Mouse (Mus musculus) kidney, adult 2 months (tissue): ENCODE data around the gene Nudt7. TPM values are rescaled to one million over a fixed set of nuclear protein-coding genes. Genes with fewer than 3 reads are reported as not detected.

Experiments
- DNase-seq: peaks from one replicate; pipeline ENCODE4 v3.0.0; 2021
- H3K27ac ChIP-seq: fragments of 200-500 bp; 2 replicates; pipeline ENCODE4 v1.5.1; 2012; ENCODE audit warnings: low read depth, low read length, control low read depth, inconsistent platforms; ENCODE audit not compliant: insufficient read depth
- H3K27me3 ChIP-seq: fragments of 200-500 bp; replicated peaks from 2 replicates; pipeline ENCODE4 v1.6.1; 2012; ENCODE audit warnings: mild to moderate bottlenecking, moderate library complexity, low read length, inconsistent platforms; ENCODE audit not compliant: control insufficient read depth, insufficient read depth
- H3K36me3 ChIP-seq: fragments of 200-500 bp; 2 replicates; pipeline ENCODE4 v1.6.1; 2012; ENCODE audit warnings: mild to moderate bottlenecking, moderate library complexity, low read length, inconsistent platforms; ENCODE audit not compliant: control insufficient read depth, insufficient read depth
- H3K4me1 ChIP-seq: fragments of 200-500 bp; 2 replicates; pipeline ENCODE4 v1.6.1; 2011; ENCODE audit warnings: low read length; ENCODE audit not compliant: control insufficient read depth, insufficient read depth
- H3K4me3 ChIP-seq: fragments of 200-500 bp; 2 replicates; pipeline ENCODE4 v1.5.1; 2011; ENCODE audit warnings: mild to moderate bottlenecking, low read depth, low read length, control low read depth; ENCODE audit not compliant: insufficient read depth
- CTCF ChIP-seq: fragments of 200-500 bp; conservative IDR thresholded peaks from 2 replicates; pipeline ENCODE4 v1.5.1; 2011; ENCODE audit warnings: low read depth, mild to moderate bottlenecking, control low read depth, low read length, moderate library complexity, mixed read lengths; ENCODE audit not compliant: insufficient read depth, insufficient read length
- POLR2A ChIP-seq: fragments of 200-500 bp; IDR thresholded peaks from one replicate; pipeline ENCODE4 v1.6.1; 2011; ENCODE audit warnings: low read depth, low read length, control low read depth
- WGBS: fragments of 180-500 bp; shearing (Covaris S2); methylation state at CpG from one replicate; pipeline ENCODE4 v1.1.7; 2018; 5-methylcytosine and 5-hydroxymethylcytosine counted together
- polyA plus RNA-seq: library from polyadenylated mRNA; depleted of rRNA; stranded (reverse); fragments of >200 nt; gene quantifications from 2 replicates; pipeline ENCODE4 v1.2.3, GENCODE M21; 2012; rRNA removed

Gene Nudt7
- polyA plus RNA-seq: 21.8 and 26.2 TPM in 2 replicates

DNA sequence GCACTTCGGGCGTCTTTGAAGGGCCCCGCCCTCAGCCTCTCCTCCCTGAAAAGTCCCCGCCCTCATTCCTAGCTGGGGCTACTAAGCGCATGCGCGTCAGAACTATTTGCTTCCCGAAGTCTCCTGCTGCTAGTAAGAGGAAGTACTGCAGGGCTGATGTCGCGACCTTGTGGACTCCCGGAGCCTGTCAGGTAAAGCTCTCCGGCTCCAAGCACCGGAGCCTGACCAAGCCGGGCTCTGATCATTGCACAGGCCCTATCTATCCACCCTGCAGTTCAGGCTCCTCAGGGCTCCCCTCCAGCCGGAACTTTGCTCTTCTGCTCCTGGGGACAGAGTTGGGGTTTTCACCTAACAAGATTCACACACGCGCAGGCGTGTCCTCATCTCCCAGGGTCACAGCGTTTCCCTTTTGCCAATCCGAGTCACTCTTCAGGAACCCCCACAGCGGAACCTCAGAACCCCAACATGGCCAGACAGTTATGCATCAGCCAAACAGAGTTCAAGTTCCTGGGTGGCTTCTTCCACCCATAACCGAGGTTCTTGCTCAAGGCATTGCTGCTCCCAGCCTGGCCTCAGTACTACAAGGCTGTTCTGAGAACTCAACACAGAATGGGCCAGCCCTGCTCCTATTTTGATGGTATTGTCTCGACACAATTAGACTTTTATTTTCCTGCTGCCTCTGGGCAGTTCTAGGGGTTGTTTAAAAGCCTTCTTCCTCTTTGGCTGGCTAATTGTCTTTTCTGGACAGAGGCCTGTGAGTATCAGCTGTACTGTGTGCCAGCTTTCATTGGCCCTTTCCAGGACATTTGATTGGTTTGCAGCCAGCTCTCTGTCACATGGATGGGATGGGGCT, at the start of gene Nudt7:
TSS of gene Nudt7 (plus strand) at position 48 of the 853 bp plus-strand sequence.
- Histone ChIP-seq H3K36me3 (no peaks in the 10 kb centered on the region), H3K27ac (peak within 1 kb of the TSS; percentile 98), H3K4me1 (peaks cover 6% of the 10 kb centered on the region), H3K27me3 (no peaks in the 10 kb centered on the region), H3K4me3 (peak within 1 kb of the TSS; percentile 63)
- TF ChIP-seq POLR2A (peak; percentile 70), CTCF (0 out of 2 replicates have a peak, but pooled peaks have one; percentile 14)
- under 1% methylated on average over 23 of the region's 23 CpGs for WGBS
- peak; percentile 97 for DNase-seq

DNA sequence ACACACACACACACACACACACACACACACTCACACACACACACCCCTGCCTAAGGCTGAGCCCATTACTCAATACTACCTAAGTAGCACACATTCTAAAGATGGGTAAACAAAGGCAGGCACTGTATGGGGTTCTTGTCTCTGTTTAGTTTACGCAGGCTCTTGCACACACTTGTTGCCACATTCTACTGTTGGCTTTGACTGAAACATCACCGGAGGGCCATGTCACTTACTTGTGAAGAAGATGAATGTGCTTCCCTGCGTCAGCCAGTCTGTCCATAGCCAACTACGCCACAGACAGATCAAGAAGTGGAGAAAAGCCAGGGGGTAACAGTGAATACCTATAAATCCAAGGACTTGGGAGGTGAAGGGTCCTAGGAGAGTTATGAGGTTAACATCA, 45.4 kb upstream of the Nudt7 start:
- DNase-seq: no peak
- WGBS: 83% methylated on average over 4 of the region's 4 CpGs
- TF ChIP-seq CTCF (no peak), POLR2A (no peak)

GRCm38 (mm10) chr8:114090736-114091135, 42.6 kb upstream of the Nudt7 start:
- Histone ChIP-seq H3K4me3 (no peak overlapping the region), H3K4me1 (no peaks in the 10 kb centered on the region), H3K27ac (no peak overlapping the region), H3K27me3 (no peaks in the 10 kb centered on the region), H3K36me3 (no peaks in the 10 kb centered on the region)
- 78% methylated on average over 4 of the region's 4 CpGs for WGBS
- DNase-seq: no peak
- TF ChIP-seq CTCF (no peak), POLR2A (no peak)

More for the DNA sequence above, 45.4 kb upstream of the Nudt7 start:
- no peak overlapping the region for H3K4me3 ChIP-seq
- H3K4me1 ChIP-seq: no peaks in the 10 kb centered on the region
- no peaks in the 10 kb centered on the region for H3K27me3 ChIP-seq
- no peaks in the 10 kb centered on the region for H3K36me3 ChIP-seq
- H3K27ac ChIP-seq: no peak overlapping the region

DNA sequence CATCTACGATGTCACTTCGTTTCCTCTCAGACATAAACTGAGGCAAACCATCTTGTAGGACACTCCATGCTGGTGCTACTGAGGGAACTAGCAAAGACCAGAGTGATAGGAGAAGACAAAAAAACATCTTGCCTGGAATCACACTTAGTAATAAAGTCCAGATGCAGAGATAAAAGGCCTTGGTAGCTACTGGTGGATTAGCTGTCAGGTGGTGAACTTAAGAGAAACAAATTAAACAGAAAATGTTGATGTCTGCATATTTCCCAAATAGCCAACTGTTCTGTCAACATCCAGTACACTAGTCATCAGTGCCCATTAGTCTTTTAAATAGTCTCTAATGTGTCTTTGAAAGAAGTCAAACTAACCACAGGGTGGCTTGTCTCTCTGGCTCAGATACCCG, 40.0 kb upstream of the Nudt7 start:
- Histone ChIP-seq H3K27me3 (no peaks in the 10 kb centered on the region), H3K4me1 (no peaks in the 10 kb centered on the region), H3K36me3 (no peaks in the 10 kb centered on the region), H3K27ac (no peak overlapping the region), H3K4me3 (no peak overlapping the region)
- DNase-seq: no peak
- 90% methylated on average over 3 of the region's 3 CpGs for WGBS
- TF ChIP-seq CTCF (no peak), POLR2A (no peak)

GRCm38 (mm10) chr8:114094526-114094925, 38.8 kb upstream of the Nudt7 start:
- WGBS: 86% methylated on average over 4 of the region's 4 CpGs
- H3K4me3 ChIP-seq: no peak overlapping the region
- DNase-seq: peak; percentile 5
- H3K4me1 ChIP-seq: no peaks in the 10 kb centered on the region
- H3K27me3 ChIP-seq: no peaks in the 10 kb centered on the region
- H3K36me3 ChIP-seq: no peaks in the 10 kb centered on the region
- no peak overlapping the region for H3K27ac ChIP-seq
- no peak for TF ChIP-seq CTCF
- TF ChIP-seq POLR2A: no peak

DNA sequence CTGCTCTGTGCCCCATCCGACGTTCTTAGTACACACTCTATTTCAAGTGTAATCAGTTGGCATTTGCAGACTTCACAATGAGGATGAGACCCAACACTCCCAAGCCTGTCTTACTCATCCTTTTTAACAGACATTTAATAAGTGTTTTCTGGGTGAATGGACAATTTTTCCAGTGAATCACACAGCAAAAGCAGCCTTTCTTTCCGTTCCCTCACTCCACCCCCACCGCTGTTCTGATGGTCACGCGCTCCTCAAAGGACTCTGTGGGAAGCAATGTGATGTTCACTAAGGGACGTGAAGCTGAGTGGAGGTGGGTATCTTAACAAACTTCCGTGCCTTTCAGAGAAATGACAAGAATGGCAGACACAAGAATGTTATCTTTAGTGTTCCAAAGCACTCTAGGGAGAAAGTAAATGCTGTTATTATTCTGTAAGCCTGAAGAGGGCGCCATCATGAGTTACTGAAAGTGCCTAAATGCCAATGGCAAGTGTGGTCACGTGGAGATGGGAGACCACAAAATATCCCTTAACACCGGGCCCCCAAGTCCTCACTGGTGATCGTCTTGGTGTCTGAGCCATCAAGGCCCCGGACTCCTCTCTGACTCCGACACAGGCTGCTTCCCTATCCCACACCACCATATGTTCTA, 32.7 kb upstream of the Nudt7 start:
- DNase-seq: no peak
- no peak overlapping the region for H3K27ac ChIP-seq
- no peaks in the 10 kb centered on the region for H3K4me1 ChIP-seq
- H3K36me3 ChIP-seq: no peaks in the 10 kb centered on the region
- no peaks in the 10 kb centered on the region for H3K27me3 ChIP-seq
- TF ChIP-seq POLR2A (no peak), CTCF (no peak)
- 83% methylated on average over 14 of the region's 14 CpGs for WGBS
- H3K4me3 ChIP-seq: no peak overlapping the region

- TF ChIP-seq CTCF (no peak), POLR2A (no peak)
- 50% methylated on average over 7 of the region's 7 CpGs for WGBS
Observed at GRCm38 (mm10) chr8:114103401-114103800, 30.0 kb upstream of the Nudt7 start.

More at GRCm38 (mm10) chr8:114103401-114103800, 30.0 kb upstream of the Nudt7 start:
- Histone ChIP-seq H3K4me1 (no peaks in the 10 kb centered on the region), H3K4me3 (no peak overlapping the region), H3K36me3 (no peaks in the 10 kb centered on the region), H3K27ac (no peak overlapping the region), H3K27me3 (no peaks in the 10 kb centered on the region)
- DNase-seq: no peak
